Mouse (Mus musculus): ENCODE measurements around the gene Sema5a. TPM values are rescaled to one million over a fixed set of nuclear protein-coding genes. Genes with fewer than 3 reads are reported as not detected.

Sema5a gene
- polyA plus RNA-seq, 1 experiment from 2014 or later, result 12.0 TPM

DNA sequence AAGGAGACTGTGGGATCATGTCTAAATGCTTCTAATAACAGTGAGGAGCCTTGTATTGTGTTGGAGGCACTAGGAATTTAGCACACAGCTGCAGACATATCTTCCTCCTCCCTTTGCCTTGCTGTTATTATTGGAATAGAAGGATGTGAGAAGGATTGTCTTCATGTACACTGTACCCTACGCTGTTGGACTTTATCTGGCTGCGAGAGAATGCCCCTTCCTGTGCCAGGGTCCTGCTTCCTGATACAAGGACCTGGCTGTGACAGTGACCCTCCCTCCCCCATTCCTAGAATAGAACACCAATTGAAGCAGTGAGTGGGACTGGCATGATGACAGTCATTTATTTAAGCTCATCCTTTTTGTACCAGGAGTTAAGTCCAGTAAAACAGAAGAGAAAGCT is 261.3 kb downstream of the Sema5a start:
- DNase-seq (ENCODE audit: low spot score) (no peak), ATAC-seq (ENCODE audit: low FRiP score) (no peak)
- WGBS, result 84% methylated on average over 2 of the region's 2 CpGs
- H3K4me2 ChIP-seq (replicated peaks), result no peak overlapping the region
- no peaks in the 10 kb centered on the region for H3K4me1 ChIP-seq (replicated peaks; ENCODE audit: control insufficient read depth, insufficient read depth, low read length)
- no peak overlapping the region for H3K27ac ChIP-seq
- no peaks in the 10 kb centered on the region for H3K36me3 ChIP-seq (replicated peaks; ENCODE audit: control insufficient read depth, insufficient read depth)
- no peaks in the 10 kb centered on the region for H3K9me3 ChIP-seq (ENCODE audit: control insufficient read depth, low read length)
- H3K4me3 ChIP-seq (replicated peaks; ENCODE audit: low read length), result no peak overlapping the region
- H3K9ac ChIP-seq, result no peak overlapping the region
- no peaks in the 10 kb centered on the region for H3K27me3 ChIP-seq (ENCODE audit: control insufficient read depth, insufficient read depth, low read length)

DNA sequence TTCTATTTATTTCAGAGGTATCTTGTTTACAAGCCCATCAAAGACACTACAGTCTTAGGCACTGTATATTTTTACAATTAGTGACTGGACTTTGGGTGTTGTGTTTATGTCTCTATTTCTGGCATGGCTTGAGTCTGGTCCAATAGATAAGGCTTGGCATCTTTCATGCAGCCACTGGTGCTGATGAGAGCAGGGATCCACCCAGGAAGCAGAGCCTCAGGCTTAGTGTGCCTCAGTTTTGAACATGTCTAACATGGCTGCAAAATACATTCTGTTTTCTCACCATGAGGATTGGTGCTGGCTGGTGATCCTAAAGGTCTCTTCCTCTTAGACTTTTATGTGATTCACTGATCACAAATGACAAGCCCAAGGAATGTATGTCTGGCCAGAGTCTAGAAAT is 263.7 kb downstream of the Sema5a start:
- ATAC-seq (ENCODE audit: low FRiP score) (no peak), DNase-seq (ENCODE audit: low spot score) (no peak)
- Histone ChIP-seq H3K9ac (no peak overlapping the region), H3K4me3 (replicated peaks; ENCODE audit: low read length) (no peak overlapping the region), H3K4me2 (replicated peaks) (no peak overlapping the region), H3K9me3 (ENCODE audit: control insufficient read depth, low read length) (no peaks in the 10 kb centered on the region), H3K27me3 (ENCODE audit: control insufficient read depth, insufficient read depth, low read length) (no peaks in the 10 kb centered on the region), H3K36me3 (replicated peaks; ENCODE audit: control insufficient read depth, insufficient read depth) (no peaks in the 10 kb centered on the region), H3K27ac (no peak overlapping the region), H3K4me1 (replicated peaks; ENCODE audit: control insufficient read depth, insufficient read depth, low read length) (no peaks in the 10 kb centered on the region)

DNA sequence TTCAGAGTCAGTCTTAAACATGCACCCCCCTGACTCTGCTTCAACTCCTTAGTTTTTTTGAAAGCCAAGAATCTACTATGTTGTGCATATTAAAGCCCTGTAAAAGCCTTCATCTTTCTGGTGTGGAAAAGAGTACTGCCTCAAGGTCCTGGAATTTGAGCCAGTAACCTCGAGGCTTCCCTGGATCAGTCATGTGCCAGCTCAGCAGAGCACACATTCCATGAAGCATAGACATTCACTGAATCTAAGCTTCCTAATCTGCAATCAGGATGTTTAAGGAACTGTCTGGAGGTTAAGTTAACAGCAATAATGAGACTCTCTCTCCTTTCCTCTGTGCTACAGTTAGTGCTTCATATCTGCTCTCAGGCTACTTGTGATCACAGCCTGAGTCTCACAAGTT is 270.3 kb downstream of the Sema5a start:
- 60% methylated on average over 1 of the region's 1 CpGs for WGBS
- Histone ChIP-seq H3K36me3 (replicated peaks; ENCODE audit: control insufficient read depth, insufficient read depth) (no peaks in the 10 kb centered on the region), H3K9ac (no peak overlapping the region), H3K27ac (no peak overlapping the region), H3K4me1 (replicated peaks; ENCODE audit: control insufficient read depth, insufficient read depth, low read length) (no peaks in the 10 kb centered on the region), H3K9me3 (ENCODE audit: control insufficient read depth, low read length) (no peaks in the 10 kb centered on the region), H3K4me3 (replicated peaks; ENCODE audit: low read length) (no peak overlapping the region), H3K27me3 (ENCODE audit: control insufficient read depth, insufficient read depth, low read length) (no peaks in the 10 kb centered on the region), H3K4me2 (replicated peaks) (no peak overlapping the region)
- no peak for ATAC-seq (ENCODE audit: low FRiP score)
- DNase-seq (ENCODE audit: low spot score), result no peak

DNA sequence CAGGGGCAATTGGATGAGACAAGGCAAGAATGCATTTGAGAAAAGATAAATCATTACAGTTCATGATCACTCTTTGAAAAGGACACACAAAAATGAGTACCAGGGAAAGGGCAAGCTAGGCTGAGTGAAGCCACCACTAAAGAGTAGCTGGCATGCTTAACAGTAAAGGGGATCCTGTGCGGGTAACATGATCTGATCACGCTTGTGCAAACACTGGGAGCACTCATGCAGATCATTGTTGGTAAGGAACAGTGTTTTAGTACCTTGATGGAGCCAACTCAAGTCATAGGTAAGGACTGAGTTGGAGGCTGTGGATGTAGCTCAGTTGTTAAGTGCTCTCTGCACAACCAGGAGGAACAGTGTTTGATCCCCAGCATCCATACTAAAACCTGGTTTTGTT is 273.3 kb downstream of the Sema5a start:
- 91% methylated on average over 2 of the region's 2 CpGs for WGBS
- ATAC-seq (ENCODE audit: low FRiP score), result no peak
- DNase-seq (ENCODE audit: low spot score), result no peak
- no peaks in the 10 kb centered on the region for H3K9me3 ChIP-seq (ENCODE audit: control insufficient read depth, low read length)
- no peaks in the 10 kb centered on the region for H3K4me1 ChIP-seq (replicated peaks; ENCODE audit: control insufficient read depth, insufficient read depth, low read length)
- no peak overlapping the region for H3K9ac ChIP-seq
- H3K27me3 ChIP-seq (ENCODE audit: control insufficient read depth, insufficient read depth, low read length), result no peaks in the 10 kb centered on the region
- no peak overlapping the region for H3K4me2 ChIP-seq (replicated peaks)
- H3K36me3 ChIP-seq (replicated peaks; ENCODE audit: control insufficient read depth, insufficient read depth), result no peaks in the 10 kb centered on the region
- no peak overlapping the region for H3K4me3 ChIP-seq (replicated peaks; ENCODE audit: low read length)
- no peak overlapping the region for H3K27ac ChIP-seq

- no peak overlapping the region for H3K4me3 ChIP-seq (replicated peaks; ENCODE audit: low read length)
- no peak overlapping the region for H3K27ac ChIP-seq
- no peaks in the 10 kb centered on the region for H3K27me3 ChIP-seq (ENCODE audit: control insufficient read depth, insufficient read depth, low read length)
- H3K36me3 ChIP-seq (replicated peaks; ENCODE audit: control insufficient read depth, insufficient read depth), result no peaks in the 10 kb centered on the region
- no peak overlapping the region for H3K9ac ChIP-seq
- H3K4me1 ChIP-seq (replicated peaks; ENCODE audit: control insufficient read depth, insufficient read depth, low read length), result no peaks in the 10 kb centered on the region
- DNase-seq (ENCODE audit: low spot score) (no peak), ATAC-seq (ENCODE audit: low FRiP score) (no peak)
- H3K4me2 ChIP-seq (replicated peaks), result no peak overlapping the region
- no peaks in the 10 kb centered on the region for H3K9me3 ChIP-seq (ENCODE audit: control insufficient read depth, low read length)
- 83% methylated on average over 3 of the region's 3 CpGs for WGBS
These were observed 287.9 kb downstream of the Sema5a start for GRCm38 (mm10) chr15:32532539-32532938.

GRCm38 (mm10) chr15:32533541-32534080 is 289.0 kb downstream of the Sema5a start:
- Histone ChIP-seq H3K4me3 (replicated peaks; ENCODE audit: low read length) (no peak overlapping the region), H3K4me2 (replicated peaks) (no peak overlapping the region), H3K4me1 (replicated peaks; ENCODE audit: control insufficient read depth, insufficient read depth, low read length) (no peaks in the 10 kb centered on the region), H3K9ac (no peak overlapping the region), H3K27me3 (ENCODE audit: control insufficient read depth, insufficient read depth, low read length) (no peaks in the 10 kb centered on the region), H3K36me3 (replicated peaks; ENCODE audit: control insufficient read depth, insufficient read depth) (no peaks in the 10 kb centered on the region), H3K27ac (no peak overlapping the region), H3K9me3 (ENCODE audit: control insufficient read depth, low read length) (no peaks in the 10 kb centered on the region)
- WGBS, result 55% methylated on average over 1 of the region's 1 CpGs
- DNase-seq (ENCODE audit: low spot score) (peak; percentile 26), ATAC-seq (ENCODE audit: low FRiP score) (no peak)

DNA sequence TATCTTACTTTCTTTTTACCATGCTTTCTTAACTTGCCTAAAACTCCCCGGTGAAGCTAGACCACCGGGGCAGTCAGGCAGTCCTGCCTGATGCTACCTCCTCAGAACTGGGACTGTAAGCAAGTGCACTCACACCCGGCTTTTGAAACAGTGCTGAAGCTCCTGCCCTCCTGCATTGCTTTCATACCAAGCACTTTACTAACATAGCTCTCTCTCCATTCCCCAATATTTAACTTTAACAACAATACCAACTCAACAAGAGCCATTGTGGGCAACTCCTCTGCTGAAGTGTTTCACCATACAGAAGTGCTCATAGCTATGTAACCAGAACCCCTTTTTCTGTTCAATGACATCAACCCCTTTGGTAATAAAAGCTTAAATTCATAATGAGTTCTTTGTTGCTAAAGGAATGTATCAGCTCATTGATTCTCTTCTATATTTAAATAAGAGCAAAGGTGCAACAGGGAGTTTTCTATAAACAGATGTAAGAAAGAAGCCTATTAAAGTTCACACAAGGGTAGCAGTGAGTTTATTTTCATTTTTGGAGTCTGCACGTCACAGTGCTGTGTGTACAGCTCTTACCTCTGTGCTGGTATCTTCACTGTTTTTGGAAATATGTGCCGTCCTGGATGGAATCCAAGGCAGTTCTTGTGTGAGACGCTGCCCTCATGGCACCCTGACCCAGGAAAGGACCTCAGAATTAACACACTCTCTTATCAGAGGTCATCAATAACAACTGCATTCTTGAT is 292.3 kb downstream of the Sema5a start:
- DNase-seq (ENCODE audit: low spot score), result no peak
- WGBS, result 84% methylated on average over 6 of the region's 6 CpGs
- Histone ChIP-seq H3K4me3 (replicated peaks; ENCODE audit: low read length) (no peak overlapping the region), H3K4me1 (replicated peaks; ENCODE audit: control insufficient read depth, insufficient read depth, low read length) (no peaks in the 10 kb centered on the region), H3K4me2 (replicated peaks) (no peak overlapping the region), H3K9me3 (ENCODE audit: control insufficient read depth, low read length) (no peaks in the 10 kb centered on the region), H3K36me3 (replicated peaks; ENCODE audit: control insufficient read depth, insufficient read depth) (no peaks in the 10 kb centered on the region), H3K9ac (no peak overlapping the region), H3K27ac (no peak overlapping the region), H3K27me3 (ENCODE audit: control insufficient read depth, insufficient read depth, low read length) (no peaks in the 10 kb centered on the region)
- no peak for ATAC-seq (ENCODE audit: low FRiP score)

GRCm38 (mm10) chr15:32537504-32537792 is 292.8 kb downstream of the Sema5a start:
- Histone ChIP-seq H3K4me3 (replicated peaks; ENCODE audit: low read length) (no peak overlapping the region), H3K36me3 (replicated peaks; ENCODE audit: control insufficient read depth, insufficient read depth) (no peaks in the 10 kb centered on the region), H3K9ac (no peak overlapping the region), H3K4me2 (replicated peaks) (no peak overlapping the region), H3K27ac (no peak overlapping the region), H3K27me3 (ENCODE audit: control insufficient read depth, insufficient read depth, low read length) (no peaks in the 10 kb centered on the region), H3K4me1 (replicated peaks; ENCODE audit: control insufficient read depth, insufficient read depth, low read length) (no peaks in the 10 kb centered on the region), H3K9me3 (ENCODE audit: control insufficient read depth, low read length) (no peaks in the 10 kb centered on the region)
- 86% methylated on average over 2 of the region's 2 CpGs for WGBS
- no peak for DNase-seq (ENCODE audit: low spot score)
- no peak for ATAC-seq (ENCODE audit: low FRiP score)

DNA sequence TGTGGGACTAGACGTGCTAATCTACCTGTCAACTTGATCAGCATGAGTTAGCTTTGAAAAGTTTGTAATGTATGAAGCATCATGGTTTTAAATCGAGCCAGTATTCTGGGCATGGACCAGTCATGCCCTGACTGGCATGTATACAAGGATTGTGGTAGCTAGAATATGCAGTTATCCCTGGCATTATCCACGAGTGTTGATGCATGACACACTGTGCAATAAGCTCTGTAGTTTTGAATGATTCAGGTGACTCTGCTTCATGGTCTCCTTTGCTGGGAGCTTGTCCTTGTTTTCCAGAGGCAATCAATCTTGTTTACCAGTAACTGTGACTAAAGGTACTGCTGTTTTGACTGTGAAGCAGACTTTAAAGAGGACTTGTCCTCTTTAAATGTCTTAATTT is 293.5 kb downstream of the Sema5a start:
- H3K36me3 ChIP-seq (replicated peaks; ENCODE audit: control insufficient read depth, insufficient read depth), result no peaks in the 10 kb centered on the region
- no peaks in the 10 kb centered on the region for H3K9me3 ChIP-seq (ENCODE audit: control insufficient read depth, low read length)
- no peak for DNase-seq (ENCODE audit: low spot score)
- ATAC-seq (ENCODE audit: low FRiP score), result no peak
- WGBS, result 86% methylated on average over 3 of the region's 3 CpGs
- H3K27ac ChIP-seq, result no peak overlapping the region
- no peak overlapping the region for H3K4me2 ChIP-seq (replicated peaks)
- H3K4me1 ChIP-seq (replicated peaks; ENCODE audit: control insufficient read depth, insufficient read depth, low read length), result no peaks in the 10 kb centered on the region
- no peak overlapping the region for H3K4me3 ChIP-seq (replicated peaks; ENCODE audit: low read length)
- no peaks in the 10 kb centered on the region for H3K27me3 ChIP-seq (ENCODE audit: control insufficient read depth, insufficient read depth, low read length)
- no peak overlapping the region for H3K9ac ChIP-seq

- 73% methylated on average over 1 of the region's 1 CpGs for WGBS
- H3K36me3 ChIP-seq (replicated peaks; ENCODE audit: control insufficient read depth, insufficient read depth), result no peaks in the 10 kb centered on the region
- H3K4me3 ChIP-seq (replicated peaks; ENCODE audit: low read length), result no peak overlapping the region
- H3K4me2 ChIP-seq (replicated peaks), result no peak overlapping the region
- no peak overlapping the region for H3K27ac ChIP-seq
- H3K9me3 ChIP-seq (ENCODE audit: control insufficient read depth, low read length), result no peaks in the 10 kb centered on the region
- no peaks in the 10 kb centered on the region for H3K27me3 ChIP-seq (ENCODE audit: control insufficient read depth, insufficient read depth, low read length)
- ATAC-seq (ENCODE audit: low FRiP score) (no peak), DNase-seq (ENCODE audit: low spot score) (no peak)
- no peak overlapping the region for H3K9ac ChIP-seq
- H3K4me1 ChIP-seq (replicated peaks; ENCODE audit: control insufficient read depth, insufficient read depth, low read length), result no peaks in the 10 kb centered on the region
These were observed 298.1 kb downstream of the Sema5a start for GRCm38 (mm10) chr15:32542746-32543145.

Data from hindbrain, embryonic 14.5 days (tissue).